Mouse (Mus musculus): ENCODE measurements around the gene Pum2. TPM values are rescaled to one million over a fixed set of nuclear protein-coding genes. Genes with fewer than 3 reads are reported as not detected.

Pum2 gene
- total and polyA plus RNA-seq, 3 experiments, result 62.9 to 140 (median 87.8) TPM

DNA sequence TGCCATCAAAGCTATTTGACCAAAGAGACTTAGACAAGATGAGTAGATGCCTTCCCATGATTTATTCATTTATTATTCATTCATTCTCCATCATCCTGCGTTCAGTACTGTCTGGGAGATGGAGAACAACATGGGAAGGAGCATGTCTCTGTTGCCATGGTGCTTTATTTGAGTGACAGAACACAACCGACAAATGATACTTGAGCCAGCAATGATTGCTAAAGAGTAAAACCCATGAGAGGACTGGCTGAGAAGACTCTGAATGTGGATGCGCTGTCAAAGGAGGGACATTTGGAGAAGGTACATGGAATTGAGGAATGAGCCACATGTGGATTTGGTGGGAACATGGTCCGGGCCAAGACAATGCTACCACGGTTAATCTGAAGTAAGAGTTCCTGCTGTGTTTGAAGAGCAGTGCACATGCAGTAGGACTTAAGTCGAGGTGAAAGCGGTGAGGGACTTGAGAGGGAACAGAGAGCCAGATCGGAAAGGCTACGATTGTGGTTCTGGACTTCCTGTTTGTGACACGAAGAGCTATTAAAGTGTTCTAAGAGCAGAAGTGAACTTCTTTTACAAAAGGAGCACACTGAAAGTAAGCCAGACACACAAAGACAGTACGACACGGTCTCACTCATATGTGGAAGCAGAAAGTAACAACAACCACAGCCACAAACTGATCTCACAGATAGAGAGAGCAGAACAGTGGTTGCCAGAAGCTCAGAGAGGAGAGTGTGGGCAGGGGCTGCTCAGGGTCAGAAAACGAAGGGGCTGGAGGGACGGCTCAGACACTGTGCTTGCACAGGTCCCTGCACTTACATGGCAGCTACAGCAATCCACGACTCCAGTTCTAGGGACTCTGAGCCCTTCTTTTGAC lies 14.3 kb upstream of the Pum2 start:
- no peaks in the 10 kb centered on the region for H3K9me3 ChIP-seq (replicated peaks; ENCODE audit: insufficient read depth, low read length)
- H3K27ac ChIP-seq (ENCODE audit: control insufficient read depth, low read depth, low read length), result no peak overlapping the region
- no peak overlapping the region for H3K9ac ChIP-seq (ENCODE audit: control insufficient read depth, low read depth, low read length, poor library complexity, severe bottlenecking)
- H3K4me1 ChIP-seq (ENCODE audit: control insufficient read depth in 1 of 2, insufficient read depth in 2 of 2, low read length in 2 of 2), result peaks cover 3 to 7% of the 10 kb centered on the region in 2 experiments; a peak in 3 of 4 replicates
- DNase-seq (ENCODE audit: low read depth, low spot score), result no peak
- H3K79me2 ChIP-seq (ENCODE audit: control insufficient read depth, insufficient read depth, low read length, poor library complexity), result no peaks in the 10 kb centered on the region
- TF ChIP-seq TBP (IDR thresholded peaks at IDR 0.05; ENCODE audit: low read depth, low read length), result no peak
- TF ChIP-seq RAD21 (IDR thresholded peaks at IDR 0.05; ENCODE audit: low read depth, low read length), result no peak
- TF ChIP-seq GABPA (IDR thresholded peaks at IDR 0.05; ENCODE audit: low read depth, low read length), result no peak
- no peak for TF ChIP-seq SMC3 (IDR thresholded peaks at IDR 0.05; ENCODE audit: low read depth, low read length)
- no peak for TF ChIP-seq E2F4 (IDR thresholded peaks at IDR 0.05; ENCODE audit: borderline replicate concordance, low read depth, low read length)
- no peak for TF ChIP-seq RCOR1 (IDR thresholded peaks at IDR 0.05; ENCODE audit: low read depth, low read length)
- no peak for TF ChIP-seq CHD1 (IDR thresholded peaks at IDR 0.05; ENCODE audit: low read depth, low read length)
- TF ChIP-seq ZNF384 (IDR thresholded peaks at IDR 0.05; ENCODE audit: low read depth, low read length), result no peak
- TF ChIP-seq MEF2A (IDR thresholded peaks at IDR 0.05; ENCODE audit: extremely low read depth, insufficient replicate concordance, low read depth, low read length, poor library complexity, severe bottlenecking), result no peak
- TF ChIP-seq MAX (IDR thresholded peaks at IDR 0.05; ENCODE audit: low read length), result no peak
- no peak for TF ChIP-seq NELFE (IDR thresholded peaks at IDR 0.05; ENCODE audit: low read depth, low read length)
- TF ChIP-seq ZKSCAN1 (IDR thresholded peaks at IDR 0.05; ENCODE audit: low read depth, low read length), result no peak
- no peak for TF ChIP-seq MAFK (IDR thresholded peaks at IDR 0.05; ENCODE audit: borderline replicate concordance, low read depth, low read length)
- TF ChIP-seq HCFC1 (IDR thresholded peaks at IDR 0.05; ENCODE audit: low read depth, low read length), result no peak
- no peak for TF ChIP-seq SIN3A (IDR thresholded peaks at IDR 0.05; ENCODE audit: low read length)
- TF ChIP-seq POLR2AphosphoS2 (IDR thresholded peaks at IDR 0.05; ENCODE audit: low read length), result no peak
- H3K4me3 ChIP-seq (ENCODE audit: control insufficient read depth in 1 of 2, insufficient read depth in 1 of 2, low read depth in 2 of 2, low read length in 2 of 2), result no peak overlapping the region
- peaks cover 0 to 6% of the 10 kb centered on the region in 2 experiments; a peak in 2 of 4 replicates for H3K36me3 ChIP-seq (ENCODE audit: control insufficient read depth in 1 of 2, insufficient read depth in 2 of 2, low read length in 2 of 2)
- no peaks in the 10 kb centered on the region for H3K27me3 ChIP-seq (ENCODE audit: control insufficient read depth in 1 of 2, insufficient read depth in 2 of 2, low read length in 2 of 2)

DNA sequence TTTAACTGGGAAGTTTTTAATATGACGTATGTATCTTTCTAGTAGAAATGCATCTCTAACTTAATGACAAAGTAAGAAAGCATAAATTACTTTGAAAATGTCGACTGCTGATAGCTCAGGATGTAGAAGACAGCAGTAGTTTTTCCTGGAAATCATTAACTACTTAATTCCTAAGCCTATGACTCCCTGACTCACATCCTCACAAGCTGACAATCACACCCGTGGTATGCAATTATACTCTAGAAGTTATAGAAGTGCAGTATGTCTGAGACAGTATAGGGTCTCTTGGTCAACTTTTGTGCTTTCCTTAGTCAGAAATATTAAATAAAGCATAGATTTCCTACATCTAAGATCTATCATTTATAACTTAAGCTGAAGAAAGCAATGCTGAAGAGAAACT lies 12.2 kb upstream of the Pum2 start:
- no peaks in the 10 kb centered on the region for H3K9me3 ChIP-seq (replicated peaks; ENCODE audit: insufficient read depth, low read length)
- TF ChIP-seq EP300 (IDR thresholded peaks at IDR 0.05; ENCODE audit: low read depth in 1 of 2, low read length in 2 of 2), result no peak
- TF ChIP-seq RAD21 (IDR thresholded peaks at IDR 0.05; ENCODE audit: low read depth, low read length), result no peak
- no peak for TF ChIP-seq HCFC1 (IDR thresholded peaks at IDR 0.05; ENCODE audit: low read depth, low read length)
- no peak for TF ChIP-seq CHD2 (IDR thresholded peaks at IDR 0.05; ENCODE audit: low read length)
- TF ChIP-seq NELFE (IDR thresholded peaks at IDR 0.05; ENCODE audit: low read depth, low read length), result no peak
- no peak for TF ChIP-seq MAX (IDR thresholded peaks at IDR 0.05; ENCODE audit: low read length)
- TF ChIP-seq GATA1 (IDR thresholded peaks at IDR 0.05; ENCODE audit: low read depth, low read length), result no peak
- no peak for TF ChIP-seq CHD1 (IDR thresholded peaks at IDR 0.05; ENCODE audit: low read depth, low read length)
- no peak for TF ChIP-seq USF1 (IDR thresholded peaks at IDR 0.05; ENCODE audit: low read depth, low read length)
- TF ChIP-seq POLR2AphosphoS2 (IDR thresholded peaks at IDR 0.05; ENCODE audit: low read length), result no peak
- no peak for TF ChIP-seq TCF12 (IDR thresholded peaks at IDR 0.05; ENCODE audit: low read depth, low read length)
- TF ChIP-seq TBP (IDR thresholded peaks at IDR 0.05; ENCODE audit: low read depth, low read length), result no peak
- TF ChIP-seq E2F4 (IDR thresholded peaks at IDR 0.05; ENCODE audit: borderline replicate concordance, low read depth, low read length), result no peak
- no peak for TF ChIP-seq TAL1 (IDR thresholded peaks at IDR 0.05; ENCODE audit: low read length)
- TF ChIP-seq POLR2A (IDR thresholded peaks at IDR 0.05; ENCODE audit: control insufficient read depth in 1 of 2, insufficient read depth in 1 of 2, low read depth in 1 of 2, low read length in 2 of 2, poor library complexity in 1 of 2), result no peak
- TF ChIP-seq POLR2AphosphoS5 (IDR thresholded peaks at IDR 0.05; ENCODE audit: borderline replicate concordance, low read depth, low read length), result no peak
- no peak for TF ChIP-seq USF2 (IDR thresholded peaks at IDR 0.05; ENCODE audit: borderline replicate concordance in 1 of 2, insufficient read depth in 1 of 2, low read depth in 1 of 2, low read length in 2 of 2)
- no peak for TF ChIP-seq CTCF (IDR thresholded peaks at IDR 0.05 in 2 of 3, conservative IDR thresholded peaks at IDR 0.05 in 1 of 3; ENCODE audit: control insufficient read depth in 1 of 3, insufficient read depth in 1 of 3, low read depth in 2 of 3, low read length in 3 of 3, poor library complexity in 1 of 3, severe bottlenecking in 1 of 3)
- no peak overlapping the region for H3K9ac ChIP-seq (ENCODE audit: control insufficient read depth, low read depth, low read length, poor library complexity, severe bottlenecking)
- H3K79me2 ChIP-seq (ENCODE audit: control insufficient read depth, insufficient read depth, low read length, poor library complexity), result no peaks in the 10 kb centered on the region
- no peak overlapping the region for H3K27ac ChIP-seq (ENCODE audit: control insufficient read depth, low read depth, low read length)
- no peak for DNase-seq (ENCODE audit: low read depth, low spot score)
- peaks cover 0 to 6% of the 10 kb centered on the region in 2 experiments; a peak in 2 of 4 replicates for H3K36me3 ChIP-seq (ENCODE audit: control insufficient read depth in 1 of 2, insufficient read depth in 2 of 2, low read length in 2 of 2)
- no peaks in the 10 kb centered on the region for H3K27me3 ChIP-seq (ENCODE audit: control insufficient read depth in 1 of 2, insufficient read depth in 2 of 2, low read length in 2 of 2)
- H3K4me3 ChIP-seq (ENCODE audit: control insufficient read depth in 1 of 2, insufficient read depth in 1 of 2, low read depth in 2 of 2, low read length in 2 of 2), result no peak overlapping the region
- peaks cover 3 to 7% of the 10 kb centered on the region in 2 experiments; a peak in 3 of 4 replicates for H3K4me1 ChIP-seq (ENCODE audit: control insufficient read depth in 1 of 2, insufficient read depth in 2 of 2, low read length in 2 of 2)

All from MEL (cell line).